Mouse (Mus musculus) forebrain, embryonic 13.5 days (tissue): ENCODE measurements around the gene Got2. TPM values are rescaled to one million over a fixed set of nuclear protein-coding genes. Genes with fewer than 3 reads are reported as not detected.
"Not testable (repeated sequence)": the region's sequence is repeated elsewhere in the genome, so short reads cannot be mapped to it uniquely, and the experiment has no call there.

ENCODE experiments used
- ATAC-seq: fragments of 200-750 bp; cut with Nextera tagmentation; 2 replicates; pipeline ENCODE4 v1.8.0; 2017
- H3K27ac ChIP-seq: fragments of 300-500 bp; sonication (generic); 2 replicates; pipeline ENCODE4 v1.5.1; 2015; ENCODE audit warnings: inconsistent platforms, mild to moderate bottlenecking, moderate library complexity
- H3K27me3 ChIP-seq: fragments of 300-500 bp; sonication (generic); 2 replicates; pipeline ENCODE4 v1.6.1; 2015; ENCODE audit warnings: mild to moderate bottlenecking, inconsistent platforms
- H3K36me3 ChIP-seq: fragments of 300-500 bp; sonication (generic); 2 replicates; pipeline ENCODE4 v1.6.1; 2015; ENCODE audit warnings: mild to moderate bottlenecking, inconsistent platforms; ENCODE audit not compliant: poor library complexity, severe bottlenecking
- H3K4me1 ChIP-seq: fragments of 300-500 bp; sonication (generic); 2 replicates; pipeline ENCODE4 v1.6.1; 2015; ENCODE audit warnings: inconsistent platforms
- H3K4me2 ChIP-seq: fragments of 300-500 bp; sonication (generic); 2 replicates; pipeline ENCODE4 v1.6.1; 2015; ENCODE audit warnings: inconsistent platforms, mild to moderate bottlenecking, moderate library complexity
- H3K4me3 ChIP-seq: fragments of 300-500 bp; sonication (generic); 2 replicates; pipeline ENCODE4 v1.5.1; 2015; ENCODE audit warnings: mild to moderate bottlenecking, inconsistent platforms
- H3K9ac ChIP-seq: fragments of 300-500 bp; sonication (generic); 2 replicates; pipeline ENCODE4 v1.6.1; 2015; ENCODE audit warnings: mild to moderate bottlenecking, inconsistent platforms
- H3K9me3 ChIP-seq: fragments of 300-500 bp; sonication (generic); replicated peaks from 2 replicates; pipeline ENCODE4 v1.6.1; 2016; ENCODE audit warnings: inconsistent platforms
- WGBS: fragments of 180-500 bp; shearing (Covaris S2); methylation state at CpG from one replicate; pipeline ENCODE4 v1.1.7; 2015; 5-methylcytosine and 5-hydroxymethylcytosine counted together
- polyA plus RNA-seq: library from polyadenylated mRNA; unstranded; fragments of >200 nt; fragmentation: Nextera tagmentation; extraction: Ambion mirVana; gene quantifications from 2 replicates; pipeline ENCODE4 v1.2.1, GENCODE M21; 2015

Gene Got2
- polyA plus RNA-seq, 1 experiment from 2014 or later, result 150 TPM

GRCm38 (mm10) chr8:95886647-95887577, 1.4 kb downstream of the Got2 start:
- H3K4me3 ChIP-seq, result peak overlapping the region; percentile 97
- H3K9me3 ChIP-seq, result no peaks in the 10 kb centered on the region
- peaks cover 20% of the 10 kb centered on the region for H3K4me1 ChIP-seq
- ATAC-seq, result no peak
- peak overlapping the region; percentile 68 for H3K4me2 ChIP-seq
- 73% methylated on average over 17 of the region's 17 CpGs for WGBS
- no peak overlapping the region for H3K27ac ChIP-seq
- H3K36me3 ChIP-seq, result no peaks in the 10 kb centered on the region
- peak overlapping the region; percentile 84 for H3K9ac ChIP-seq
- no peaks in the 10 kb centered on the region for H3K27me3 ChIP-seq

DNA sequence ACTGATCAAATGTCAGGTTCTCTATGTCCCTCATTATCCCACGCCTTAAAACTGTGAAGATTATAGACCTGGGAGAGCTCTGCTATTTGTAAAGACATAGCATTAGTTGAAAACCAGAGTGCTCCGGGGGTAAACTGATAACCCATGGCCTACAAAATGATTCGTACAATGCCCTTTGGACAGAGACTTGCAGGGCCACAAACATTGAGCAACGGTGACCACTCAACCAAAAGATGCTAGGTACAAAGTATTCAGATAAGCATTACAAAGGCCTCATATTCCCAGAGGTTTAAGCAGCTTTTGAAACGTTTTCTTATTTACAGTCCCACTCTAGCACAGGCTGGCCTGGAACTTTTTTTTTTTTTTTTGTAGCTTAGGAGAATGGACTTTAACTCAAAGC, 2.4 kb downstream of the Got2 start:
- no peak overlapping the region for H3K4me2 ChIP-seq
- no peak overlapping the region for H3K27ac ChIP-seq
- no peaks in the 10 kb centered on the region for H3K9me3 ChIP-seq
- no peak overlapping the region for H3K9ac ChIP-seq
- H3K36me3 ChIP-seq, result no peaks in the 10 kb centered on the region
- H3K4me3 ChIP-seq, result no peak overlapping the region
- H3K4me1 ChIP-seq, result peaks cover 20% of the 10 kb centered on the region
- ATAC-seq, result no peak
- H3K27me3 ChIP-seq, result no peaks in the 10 kb centered on the region
- WGBS, result 78% methylated on average over 5 of the region's 5 CpGs

DNA sequence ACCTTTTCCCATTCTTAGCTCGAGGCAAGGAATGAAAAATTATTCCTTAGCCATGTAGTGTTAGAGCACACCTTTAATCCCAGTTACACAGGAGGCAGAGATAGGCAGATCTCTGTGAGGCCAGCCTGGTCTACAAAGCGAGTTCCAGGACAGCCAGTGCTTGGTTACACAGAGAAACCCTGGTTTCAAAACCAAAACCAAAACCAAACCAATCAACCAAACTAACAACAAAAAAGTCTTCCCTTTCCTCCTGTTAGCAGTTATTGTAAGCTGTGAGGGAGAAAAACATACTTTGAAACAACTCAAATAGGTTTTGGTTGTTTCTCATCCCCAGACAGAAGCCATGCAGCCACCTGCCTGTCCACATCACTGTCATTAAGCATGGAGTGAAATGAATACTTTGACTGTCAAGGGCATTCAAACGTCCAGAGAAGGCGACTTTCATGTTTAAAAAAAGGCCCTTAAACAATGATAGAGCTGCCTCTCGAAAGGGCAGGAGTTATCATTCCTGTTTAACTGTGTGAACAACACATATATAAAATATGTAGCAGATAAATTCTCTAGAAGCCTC, 3.0 kb downstream of the Got2 start:
- Histone ChIP-seq H3K4me2 (no peak overlapping the region), H3K4me1 (peaks cover 20% of the 10 kb centered on the region), H3K9ac (no peak overlapping the region), H3K36me3 (no peaks in the 10 kb centered on the region), H3K27ac (no peak overlapping the region), H3K9me3 (no peaks in the 10 kb centered on the region), H3K4me3 (no peak overlapping the region), H3K27me3 (no peaks in the 10 kb centered on the region)
- WGBS, result 76% methylated on average over 5 of the region's 5 CpGs
- no peak for ATAC-seq

- 71% methylated on average over 10 of the region's 12 CpGs for WGBS
- ATAC-seq, result no peak
- H3K4me3 ChIP-seq, result no peak overlapping the region
- peaks cover 21% of the 10 kb centered on the region for H3K4me1 ChIP-seq
- H3K27ac ChIP-seq, result no peak overlapping the region
- no peak overlapping the region for H3K4me2 ChIP-seq
- no peak overlapping the region for H3K9ac ChIP-seq
- no peaks in the 10 kb centered on the region for H3K36me3 ChIP-seq
- no peaks in the 10 kb centered on the region for H3K27me3 ChIP-seq
- H3K9me3 ChIP-seq, result no peaks in the 10 kb centered on the region
Measured at GRCm38 (mm10) chr8:95884491-95884890, 3.9 kb downstream of the Got2 start.

- peaks cover 36% of the 10 kb centered on the region for H3K4me1 ChIP-seq
- H3K27me3 ChIP-seq, result no peaks in the 10 kb centered on the region
- peaks cover 3% of the 10 kb centered on the region for H3K36me3 ChIP-seq
- 92% methylated on average over 9 of the region's 9 CpGs for WGBS
- no peak overlapping the region for H3K4me2 ChIP-seq
- H3K4me3 ChIP-seq, result no peak overlapping the region
- no peaks in the 10 kb centered on the region for H3K9me3 ChIP-seq
- ATAC-seq, result no peak
- H3K27ac ChIP-seq, result no peak overlapping the region
- no peak overlapping the region for H3K9ac ChIP-seq
Measured at GRCm38 (mm10) chr8:95882191-95882590, 6.2 kb downstream of the Got2 start.

DNA sequence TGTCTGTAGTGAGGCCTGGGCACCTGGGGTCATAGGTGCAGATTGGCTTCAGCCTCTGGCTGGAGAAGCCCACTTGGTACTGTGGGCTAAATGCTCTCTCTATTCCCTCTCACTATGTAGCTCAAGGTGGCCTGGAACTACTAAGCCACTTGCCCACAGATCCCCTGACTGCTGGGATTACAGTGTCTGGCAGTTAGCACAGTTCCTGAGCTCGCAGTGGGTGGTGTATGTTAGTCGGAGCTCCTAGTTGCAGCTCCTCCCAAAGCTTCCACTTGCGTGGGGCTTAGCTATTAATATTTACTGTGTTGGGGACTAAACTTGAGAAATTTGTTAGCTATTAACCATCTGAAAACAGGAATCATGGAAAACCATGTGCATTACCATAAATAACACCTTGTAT, 6.8 kb downstream of the Got2 start:
- H3K4me2 ChIP-seq, result no peak overlapping the region
- H3K9me3 ChIP-seq, result no peaks in the 10 kb centered on the region
- no peaks in the 10 kb centered on the region for H3K27me3 ChIP-seq
- no peak overlapping the region for H3K27ac ChIP-seq
- H3K9ac ChIP-seq, result no peak overlapping the region
- no peak for ATAC-seq
- peaks cover 10% of the 10 kb centered on the region for H3K36me3 ChIP-seq
- H3K4me1 ChIP-seq, result peaks cover 30% of the 10 kb centered on the region
- 88% methylated on average over 3 of the region's 3 CpGs for WGBS
- H3K4me3 ChIP-seq, result no peak overlapping the region

DNA sequence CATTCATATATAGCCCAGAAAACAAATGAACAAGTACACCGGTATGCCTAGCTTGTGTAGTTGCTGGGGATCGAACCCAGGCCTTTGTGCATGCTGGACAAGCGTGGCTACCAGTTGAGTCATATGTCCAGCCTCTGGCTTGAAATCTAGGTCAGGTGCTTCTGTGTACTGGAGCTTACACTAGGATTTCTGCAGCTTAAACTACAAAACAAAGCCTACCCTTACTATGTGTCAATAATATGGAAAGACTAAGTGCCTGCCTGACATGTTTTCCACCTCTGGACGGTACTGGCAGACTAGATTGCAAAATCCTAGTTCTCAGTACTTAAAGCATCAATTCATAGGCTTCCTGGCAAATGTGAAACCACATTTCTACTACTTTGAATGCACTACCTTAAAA, 8.5 kb downstream of the Got2 start:
- WGBS, result 90% methylated on average over 4 of the region's 4 CpGs
- H3K9me3 ChIP-seq, result no peaks in the 10 kb centered on the region
- H3K9ac ChIP-seq, result no peak overlapping the region
- peaks cover 19% of the 10 kb centered on the region for H3K4me1 ChIP-seq
- peaks cover 25% of the 10 kb centered on the region for H3K36me3 ChIP-seq
- no peak overlapping the region for H3K27ac ChIP-seq
- no peak overlapping the region for H3K4me2 ChIP-seq
- H3K27me3 ChIP-seq, result no peaks in the 10 kb centered on the region
- no peak for ATAC-seq
- H3K4me3 ChIP-seq, result no peak overlapping the region

DNA sequence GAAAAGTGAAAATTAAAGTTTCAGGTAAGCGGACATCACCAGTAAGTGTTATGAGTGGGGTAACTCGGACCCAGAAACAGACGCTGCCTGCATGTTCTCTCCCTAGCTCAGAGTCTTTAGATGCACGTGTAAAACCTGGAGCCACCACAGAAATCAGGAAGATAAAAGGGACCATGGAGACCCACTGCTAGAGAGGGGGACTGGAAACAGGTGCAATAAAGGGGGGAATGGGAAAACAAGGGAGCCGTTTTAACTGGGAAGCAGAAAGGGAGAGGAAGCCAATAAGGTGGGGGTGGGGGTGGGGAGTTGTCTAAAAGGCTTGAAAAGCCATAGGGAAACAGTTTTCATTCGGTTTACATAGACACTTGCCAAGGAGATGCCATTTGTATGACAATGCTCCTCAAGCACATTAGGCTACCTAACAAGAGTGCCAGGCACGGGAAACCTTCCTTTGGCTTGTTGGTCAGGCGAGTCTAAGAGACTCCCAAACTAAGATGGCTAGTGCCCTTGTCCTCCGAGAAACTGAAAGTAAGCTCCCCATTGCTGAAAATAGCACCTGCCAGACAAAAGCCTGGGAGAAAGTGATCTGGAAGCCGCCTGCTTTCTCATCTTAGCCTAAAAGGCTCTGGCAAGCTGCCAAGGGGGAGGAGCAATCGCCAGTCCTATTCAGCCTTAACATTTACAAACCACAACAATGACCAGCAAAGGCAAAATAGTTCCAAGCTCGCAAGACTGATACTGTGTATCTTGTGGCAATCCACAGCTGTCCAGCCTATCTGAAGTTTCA, 10.0 kb downstream of the Got2 start:
- Histone ChIP-seq H3K27me3 (no peaks in the 10 kb centered on the region), H3K9ac (peak overlapping the region; percentile 53), H3K4me3 (peak overlapping the region; percentile 34), H3K4me2 (peak overlapping the region; percentile 59), H3K9me3 (no peaks in the 10 kb centered on the region), H3K27ac (peak overlapping the region; percentile 73), H3K36me3 (peaks cover 40% of the 10 kb centered on the region), H3K4me1 (peaks cover 19% of the 10 kb centered on the region)
- WGBS, result 24% methylated on average over 12 of the region's 12 CpGs
- peak; percentile 84 for ATAC-seq

DNA sequence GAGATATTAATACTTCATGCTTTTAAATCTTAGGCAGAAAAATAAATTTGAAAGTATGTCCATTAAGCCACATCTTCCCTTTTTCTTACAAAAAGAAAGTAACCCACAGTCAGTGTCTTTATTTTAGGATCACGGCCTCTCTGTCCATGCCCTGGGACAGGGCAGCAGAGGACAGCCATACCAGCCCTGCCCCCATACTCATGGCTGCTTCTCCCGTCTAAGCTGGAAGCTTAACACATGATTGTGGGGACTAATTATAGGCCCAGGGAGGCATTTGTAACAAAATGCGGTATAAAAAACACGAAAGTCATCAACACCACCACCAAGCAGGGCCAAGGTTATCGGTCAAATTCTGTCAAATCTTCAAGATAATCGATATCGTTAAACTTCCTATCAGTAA, 13.1 kb downstream of the Got2 start:
- H3K27ac ChIP-seq, result no peak overlapping the region
- no peaks in the 10 kb centered on the region for H3K9me3 ChIP-seq
- H3K4me2 ChIP-seq, result no peak overlapping the region
- no peak for ATAC-seq
- 93% methylated on average over 7 of the region's 7 CpGs for WGBS
- peaks cover 71% of the 10 kb centered on the region for H3K36me3 ChIP-seq
- H3K27me3 ChIP-seq, result no peaks in the 10 kb centered on the region
- no peak overlapping the region for H3K4me3 ChIP-seq
- no peak overlapping the region for H3K9ac ChIP-seq
- H3K4me1 ChIP-seq, result peaks cover 19% of the 10 kb centered on the region

GRCm38 (mm10) chr8:95871690-95872089, 16.7 kb downstream of the Got2 start:
- Histone ChIP-seq H3K9me3 (no peaks in the 10 kb centered on the region), H3K36me3 (peaks cover 98% of the 10 kb centered on the region)
- 93% methylated on average over 16 of the region's 16 CpGs for WGBS

GRCm38 (mm10) chr8:95864851-95865250, 23.5 kb downstream of the Got2 start:
- not testable (repeated sequence) for H3K27ac ChIP-seq, H3K4me3 ChIP-seq, H3K4me1 ChIP-seq, H3K4me2 ChIP-seq, H3K9ac ChIP-seq, H3K27me3 ChIP-seq, ATAC-seq, H3K9me3 ChIP-seq
- peaks cover 68% of the 10 kb centered on the region for H3K36me3 ChIP-seq
- 94% methylated on average over 18 of the region's 18 CpGs for WGBS

More at GRCm38 (mm10) chr8:95871690-95872089, 16.7 kb downstream of the Got2 start:
- no peak overlapping the region for H3K27ac ChIP-seq
- H3K27me3 ChIP-seq, result no peaks in the 10 kb centered on the region
- no peak overlapping the region for H3K4me2 ChIP-seq
- no peak overlapping the region for H3K4me3 ChIP-seq
- H3K9ac ChIP-seq, result no peak overlapping the region
- ATAC-seq, result no peak
- no peaks in the 10 kb centered on the region for H3K4me1 ChIP-seq
